Mouse (Mus musculus): ENCODE results near the gene Olfr593.
"Not testable (repeated sequence)": the region's sequence is repeated elsewhere in the genome, so short reads cannot be mapped to it uniquely, and the experiment has no call there.

The Olfr593 gene

GRCm38 (mm10) chr7:103211562-103211961 lies at the start of gene Olfr593:
TSS of gene Olfr593 (plus strand) at chr7:103211862.
- DNase-seq (ENCODE audit: low spot score in 2 of 2) = no peak

DNA sequence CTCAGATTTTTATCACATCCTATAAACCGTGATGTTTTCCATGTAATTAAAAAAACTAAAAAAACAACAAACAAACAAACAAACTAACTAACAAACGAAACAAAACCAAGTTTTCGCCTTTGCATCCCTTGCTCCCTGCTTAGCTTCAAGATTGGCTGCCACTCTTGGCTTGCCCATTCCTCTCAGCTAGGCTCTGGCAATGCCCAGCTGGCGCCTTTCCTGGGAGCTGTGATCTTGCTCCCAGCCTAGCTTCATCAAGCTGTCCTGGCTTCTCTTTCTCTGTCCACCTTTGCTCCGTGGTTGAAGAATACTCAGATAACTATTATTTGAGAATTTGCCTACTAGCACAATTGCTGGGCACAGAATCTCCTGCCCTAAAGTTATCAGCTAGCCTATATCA lies 42.0 kb upstream of the Olfr593 start:
- DNase-seq (ENCODE audit: low spot score in 2 of 2) = no peak

- no peak for DNase-seq (ENCODE audit: low spot score in 2 of 2)
These were observed 33.4 kb upstream of the Olfr593 start, which contains the start of gene Olfr591 for GRCm38 (mm10) chr7:103178240-103178639. TSS of gene Olfr591 (minus strand) at chr7:103178340.

DNA sequence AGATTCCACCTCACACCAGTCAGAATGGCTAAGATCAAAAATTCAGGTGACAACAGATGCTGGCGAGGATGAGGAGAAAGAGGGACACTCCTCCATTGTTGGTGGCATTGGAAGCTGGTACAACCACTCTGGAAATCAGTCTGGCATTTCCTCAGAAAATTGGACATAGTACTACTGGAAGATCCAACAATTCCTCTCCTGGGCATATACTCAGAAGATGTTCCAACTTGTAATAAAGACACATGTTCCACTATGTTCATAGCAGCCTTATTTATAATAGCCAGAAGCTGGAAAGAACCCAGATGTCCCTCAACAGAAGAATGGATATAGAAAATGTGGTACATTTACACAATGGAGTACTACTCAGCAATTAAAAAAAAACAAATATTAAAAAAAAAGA lies 27.2 kb upstream of the Olfr593 start, which contains the start of gene Olfr592:
Gene Olfr592, plus strand, starts transcription at position 301 of the 400 bp plus-strand sequence.
- DNase-seq (ENCODE audit: low spot score in 2 of 2) = not testable (repeated sequence)

DNA sequence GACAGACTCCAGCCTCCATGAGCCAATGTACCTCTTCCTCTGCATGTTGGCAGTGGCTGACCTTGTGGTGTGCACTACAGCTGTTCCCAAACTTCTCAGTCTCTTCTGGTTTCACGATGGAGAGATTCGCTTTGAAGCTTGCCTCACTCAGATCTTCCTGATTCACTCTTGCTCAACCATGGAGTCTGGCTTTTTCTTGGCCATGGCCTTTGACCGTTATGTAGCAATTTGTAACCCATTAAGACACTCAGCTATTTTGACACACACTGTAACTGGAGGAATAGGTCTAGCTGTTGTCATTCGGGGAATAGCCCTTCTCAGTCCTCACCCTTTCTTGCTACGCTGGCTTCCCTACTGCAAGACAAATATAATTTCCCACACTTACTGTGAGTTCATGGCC lies 388 bp downstream of the Olfr593 start:
- DNase-seq (ENCODE audit: low spot score in 2 of 2) = not testable (repeated sequence)

DNA sequence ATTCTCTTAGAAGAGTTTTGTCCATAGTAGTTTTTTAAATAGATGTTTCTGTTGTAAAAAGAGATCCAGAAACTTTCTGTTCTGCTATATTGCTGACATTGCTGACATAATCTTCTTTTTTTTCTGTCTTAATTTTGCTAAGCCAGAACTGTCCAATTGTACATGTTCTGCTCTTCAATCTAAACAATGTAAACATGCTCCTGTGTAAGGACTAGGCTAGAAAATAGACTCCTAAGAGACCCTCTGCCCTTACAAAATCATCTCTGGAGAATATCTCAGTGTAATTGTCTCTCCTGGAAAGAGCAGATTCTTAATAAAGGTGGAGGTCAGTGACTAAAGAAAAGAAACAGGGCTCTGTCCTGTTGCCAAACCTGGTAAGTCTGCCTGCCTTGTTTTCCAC lies 5.0 kb downstream of the Olfr593 start, which contains the start of gene Olfr594:
Gene Olfr594, plus strand, starts transcription at position 301 of the 400 bp plus-strand sequence.
- DNase-seq (ENCODE audit: low spot score in 2 of 2) = no peak

DNA sequence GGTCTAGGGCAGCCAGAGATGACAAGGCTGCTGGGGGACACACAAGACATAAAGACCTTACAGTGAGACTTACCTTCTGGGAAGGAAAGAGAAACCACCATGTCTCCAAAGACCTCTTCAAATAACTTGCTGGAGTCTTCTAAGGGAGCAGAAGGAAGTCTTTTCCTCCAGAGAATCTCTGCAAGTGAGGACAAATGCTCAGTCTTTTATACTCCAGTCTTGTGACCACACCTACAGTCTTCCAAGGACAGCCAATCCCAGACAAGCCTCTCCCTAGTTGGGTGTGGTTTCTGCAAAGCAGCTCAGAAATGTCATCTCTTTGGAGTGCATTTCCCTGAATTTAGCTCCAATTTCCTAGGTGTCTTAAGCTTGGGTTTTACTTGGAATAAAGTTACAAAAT lies 40.7 kb downstream of the Olfr593 start, which contains the start of gene Usp17ld:
Gene Usp17ld, minus strand, starts transcription at position 101 of the 400 bp plus-strand sequence.
- DNase-seq (ENCODE audit: low spot score in 2 of 2) = not testable (repeated sequence)

Data from frontal cortex, postnatal 14 days (tissue).